Mouse (Mus musculus): ENCODE data around the gene Gm16253.

The Gm16253 gene

DNA sequence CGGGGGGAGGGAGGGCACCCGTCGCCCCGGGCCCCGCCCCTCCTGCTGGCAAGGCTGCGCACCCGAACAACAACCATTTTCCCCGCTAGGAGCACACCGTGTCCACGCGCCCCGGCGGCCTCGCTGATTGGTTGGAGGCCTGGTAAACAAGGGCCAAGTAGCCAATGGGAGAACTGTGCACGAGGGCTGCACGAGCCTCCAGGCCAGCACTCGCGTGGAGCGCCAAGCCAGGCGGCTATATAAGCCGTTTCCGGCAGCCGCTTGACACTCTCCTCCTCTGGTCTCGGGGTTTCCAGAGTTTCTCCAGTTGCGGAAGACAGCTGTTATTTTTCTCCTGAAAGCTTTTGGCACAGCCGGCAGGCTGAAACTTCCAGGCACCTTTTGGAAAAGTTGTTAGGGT is 19.1 kb upstream of the Gm16253 start, which contains the start of gene Txnip:
Gene Txnip, plus strand, starts transcription at position 264 of the 400 bp plus-strand sequence.
- DNase-seq (ENCODE audit: low spot score), result peak; percentile 98

DNA sequence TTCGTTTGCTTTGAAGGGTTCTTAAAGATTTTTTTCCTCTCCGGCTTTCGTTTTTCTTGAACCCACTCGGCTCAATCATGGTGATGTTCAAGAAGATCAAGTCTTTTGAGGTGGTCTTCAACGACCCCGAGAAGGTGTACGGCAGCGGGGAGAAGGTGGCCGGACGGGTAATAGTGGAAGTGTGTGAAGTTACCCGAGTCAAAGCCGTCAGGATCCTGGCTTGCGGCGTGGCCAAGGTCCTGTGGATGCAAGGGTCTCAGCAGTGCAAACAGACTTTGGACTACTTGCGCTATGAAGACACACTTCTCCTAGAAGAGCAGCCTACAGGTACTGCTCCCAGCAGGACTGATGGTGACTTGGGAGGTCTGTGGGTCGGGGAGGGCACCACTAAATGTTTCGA is 18.6 kb upstream of the Gm16253 start:
- peak; percentile 40 for DNase-seq (ENCODE audit: low spot score)

DNA sequence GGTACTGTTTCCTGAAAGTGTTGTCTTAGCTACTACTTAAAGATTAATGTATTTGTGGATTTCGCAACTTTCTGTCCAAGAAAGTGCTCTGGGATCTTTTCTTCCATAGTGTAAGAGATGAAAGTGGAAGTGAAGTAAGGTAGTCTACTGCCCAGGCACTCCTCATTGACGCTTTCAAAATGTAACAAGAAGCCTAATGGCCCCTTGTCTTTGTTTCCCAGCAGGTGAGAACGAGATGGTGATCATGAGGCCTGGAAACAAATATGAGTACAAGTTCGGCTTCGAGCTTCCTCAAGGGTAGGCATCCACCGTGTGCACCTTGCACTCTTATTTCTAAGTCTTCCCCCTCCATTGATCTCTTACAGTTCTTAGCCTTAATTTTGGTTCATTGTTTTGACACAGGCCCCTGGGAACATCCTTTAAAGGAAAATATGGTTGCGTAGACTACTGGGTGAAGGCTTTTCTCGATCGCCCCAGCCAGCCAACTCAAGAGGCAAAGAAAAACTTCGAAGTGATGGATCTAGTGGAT is 18.1 kb upstream of the Gm16253 start:
- DNase-seq (ENCODE audit: low spot score), result peak; percentile 18

- DNase-seq (ENCODE audit: low spot score), result peak; percentile 21
These were observed 17.3 kb upstream of the Gm16253 start for GRCm38 (mm10) chr3:96559398-96559910.

- DNase-seq (ENCODE audit: low spot score), result no peak
These were observed 16.6 kb upstream of the Gm16253 start for GRCm38 (mm10) chr3:96559911-96560850.

GRCm38 (mm10) chr3:96560881-96561668 is 15.7 kb upstream of the Gm16253 start:
- DNase-seq (ENCODE audit: low spot score), result no peak

- DNase-seq (ENCODE audit: low spot score), result no peak
These were observed 14.7 kb upstream of the Gm16253 start for GRCm38 (mm10) chr3:96561946-96562681.

- no peak for DNase-seq (ENCODE audit: low spot score)
These were observed 13.5 kb upstream of the Gm16253 start for GRCm38 (mm10) chr3:96563267-96563666.

DNA sequence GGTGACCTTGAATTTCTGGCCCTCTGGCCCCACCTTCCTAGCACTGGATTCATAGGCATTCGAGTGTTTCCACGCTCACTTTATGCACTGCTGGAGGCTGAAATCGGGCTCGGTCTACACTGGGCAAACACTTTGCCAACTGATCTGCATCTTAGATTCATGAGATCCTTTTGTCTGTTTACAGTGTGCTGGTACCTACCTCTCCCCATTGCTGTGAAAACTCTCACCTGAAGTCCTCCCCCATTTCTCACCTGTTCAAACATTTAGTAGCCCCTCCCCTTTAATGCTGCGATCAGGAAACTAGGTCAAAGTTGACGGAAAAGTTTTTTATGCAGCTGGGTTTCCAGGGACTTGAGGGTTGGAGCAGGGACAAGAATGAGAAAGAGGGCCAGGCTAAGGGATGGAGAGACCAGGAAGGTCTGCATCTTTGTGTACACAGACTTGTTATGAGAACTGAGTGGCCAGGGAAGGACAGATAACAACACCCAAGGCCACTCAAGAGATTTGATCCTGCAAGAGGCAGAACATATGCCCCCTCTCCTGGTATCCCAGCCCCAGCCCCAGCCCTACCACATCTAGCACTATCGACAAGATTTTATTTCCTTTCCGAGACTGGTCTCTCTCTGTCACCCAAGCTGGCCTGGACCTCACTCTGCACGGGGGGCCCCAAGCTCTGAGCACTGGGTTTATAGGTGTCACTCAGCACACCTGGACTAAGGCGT is 12.7 kb upstream of the Gm16253 start:
- no peak for DNase-seq (ENCODE audit: low spot score)

- peak; percentile 34 for DNase-seq (ENCODE audit: low spot score)
These were observed 12.2 kb upstream of the Gm16253 start for GRCm38 (mm10) chr3:96564633-96565032.

DNA sequence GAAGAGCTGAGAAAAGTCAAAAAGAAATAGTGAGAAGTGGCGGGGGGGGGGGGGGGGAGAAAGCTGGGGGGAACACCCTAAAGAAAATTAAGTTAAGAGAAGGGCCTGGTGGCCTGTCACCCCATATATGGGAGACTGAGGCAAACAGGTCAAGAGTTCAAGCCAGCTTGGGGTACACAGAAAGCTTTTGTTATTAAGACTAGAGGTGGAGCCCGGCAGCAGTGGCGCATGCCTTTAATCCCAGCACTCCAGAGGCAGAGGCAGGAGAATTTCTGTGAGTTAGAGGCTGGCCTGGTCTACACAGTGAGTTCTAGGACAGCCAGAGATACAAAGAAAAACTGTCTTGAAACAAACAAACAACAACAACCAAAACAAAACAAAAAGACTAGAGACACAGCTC is 11.7 kb upstream of the Gm16253 start:
- DNase-seq (ENCODE audit: low spot score), result no peak

- no peak for DNase-seq (ENCODE audit: low spot score)
These were observed 9.9 kb upstream of the Gm16253 start for GRCm38 (mm10) chr3:96566661-96567450.

GRCm38 (mm10) chr3:96568605-96569004 is 8.2 kb upstream of the Gm16253 start:
- DNase-seq (ENCODE audit: low spot score), result no peak

GRCm38 (mm10) chr3:96569506-96569905 is 7.3 kb upstream of the Gm16253 start:
- no peak for DNase-seq (ENCODE audit: low spot score)

DNA sequence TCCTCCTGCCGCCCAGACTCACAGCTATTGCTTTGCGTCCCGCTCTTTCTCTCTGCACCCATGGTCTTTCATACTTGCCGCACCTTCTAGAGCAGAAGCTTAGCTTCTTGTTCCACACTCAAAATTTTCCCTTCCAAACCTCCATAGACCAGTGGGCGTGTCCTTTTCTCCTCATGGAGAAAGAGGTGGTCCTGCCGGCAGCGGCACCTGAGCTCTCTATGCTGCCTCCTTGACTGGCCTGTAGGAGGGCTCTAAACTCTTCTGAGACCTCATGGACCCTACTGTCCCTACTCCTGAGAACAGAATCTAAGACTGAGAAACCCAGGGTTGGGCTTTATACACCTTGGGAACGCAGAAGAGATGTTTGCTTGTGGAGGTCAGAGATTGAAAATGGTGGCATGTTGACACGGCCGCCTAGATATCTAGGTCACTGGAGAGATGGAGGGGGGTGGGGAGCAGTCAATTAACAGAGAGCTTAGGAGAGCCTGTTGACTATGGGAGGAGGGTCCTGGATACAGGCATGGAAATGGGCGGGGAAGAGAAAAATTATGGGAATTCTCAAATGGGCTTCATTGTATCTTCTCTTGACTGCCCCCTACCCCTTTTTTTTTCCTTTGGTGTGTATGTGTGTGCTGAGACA is 6.7 kb upstream of the Gm16253 start:
- no peak for DNase-seq (ENCODE audit: low spot score)

- no peak for DNase-seq (ENCODE audit: low spot score)
These were observed 6.1 kb upstream of the Gm16253 start for GRCm38 (mm10) chr3:96570643-96571042.

- DNase-seq (ENCODE audit: low spot score), result no peak
These were observed 5.4 kb upstream of the Gm16253 start for GRCm38 (mm10) chr3:96571336-96571735.

DNA sequence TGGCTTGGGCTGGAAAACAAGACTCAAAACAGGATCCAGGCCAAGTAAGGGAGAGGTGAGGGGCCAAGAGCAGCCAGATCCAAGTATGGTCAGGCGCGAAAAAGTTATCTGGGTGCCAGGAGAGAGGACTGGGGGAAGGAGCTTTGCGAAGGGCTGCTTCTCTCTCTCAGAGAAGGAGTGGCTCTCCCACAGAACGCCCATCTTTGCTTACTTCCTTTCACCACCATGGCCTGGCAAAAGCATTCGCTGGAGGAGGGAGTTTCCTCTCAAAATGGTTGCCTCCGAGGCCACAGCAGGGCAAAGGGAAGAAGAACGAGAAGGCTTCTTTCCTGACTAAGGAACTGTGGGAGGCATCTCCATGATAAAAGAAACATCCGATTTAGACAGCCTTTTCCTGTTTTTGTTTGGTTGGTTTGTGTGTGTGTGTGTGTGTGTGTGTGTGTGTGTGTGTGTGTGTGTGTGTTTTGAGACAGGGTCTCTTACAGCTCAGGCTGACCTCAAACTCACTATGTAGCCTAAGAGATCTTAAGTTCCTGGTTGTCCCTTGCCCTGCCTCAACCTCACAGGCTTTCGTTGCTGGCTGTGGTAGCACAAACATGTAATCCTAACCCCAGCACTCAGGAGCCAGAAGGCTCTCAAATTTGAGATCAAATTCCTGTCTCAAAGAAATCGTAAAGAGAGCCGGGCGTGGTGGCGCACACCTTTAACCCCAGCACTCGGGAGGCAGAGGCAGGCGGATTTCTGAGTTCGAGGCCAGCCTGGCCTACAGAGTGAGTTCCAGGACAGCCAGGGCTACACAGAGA is 4.7 kb upstream of the Gm16253 start:
- no peak for DNase-seq (ENCODE audit: low spot score)
